Mouse (Mus musculus) duodenum, adult 2 months (tissue): Measurements from ENCODE around the gene Nr2f1. TPM values are rescaled to one million over a fixed set of nuclear protein-coding genes. Genes with fewer than 3 reads are reported as not detected.

Experiments
- polyA plus RNA-seq: library from polyadenylated mRNA; depleted of rRNA; stranded (reverse); fragments of >200 nt; gene quantifications from 2 replicates; pipeline ENCODE4 v1.2.3, GENCODE M21; 2012; ENCODE audit warnings: low replicate concordance; rRNA removed

Gene Nr2f1
- 2.6 and 5.5 TPM in 2 replicates for polyA plus RNA-seq

GRCm38 (mm10) chr13:78199642-78200160, at the start of gene Nr2f1:
Nr2f1 (minus strand) TSS chr13:78199757.

Other genes starting within 250 kb of the Nr2f1 start
- 0.27 and 0.52 TPM in 2 replicates for gene Pou5f2, start 174.9 kb downstream of the Nr2f1 start, polyA plus RNA-seq